Mouse (Mus musculus): Measurements from ENCODE around the gene Thsd4. TPM values are rescaled to one million over a fixed set of nuclear protein-coding genes. Genes with fewer than 3 reads are reported as not detected.
"Not testable (repeated sequence)": the region's sequence is repeated elsewhere in the genome, so short reads cannot be mapped to it uniquely, and the experiment has no call there.

Gene Thsd4
- total RNA-seq, 2 experiments from 2014 or later, result 21.7 to 24.1 TPM

DNA sequence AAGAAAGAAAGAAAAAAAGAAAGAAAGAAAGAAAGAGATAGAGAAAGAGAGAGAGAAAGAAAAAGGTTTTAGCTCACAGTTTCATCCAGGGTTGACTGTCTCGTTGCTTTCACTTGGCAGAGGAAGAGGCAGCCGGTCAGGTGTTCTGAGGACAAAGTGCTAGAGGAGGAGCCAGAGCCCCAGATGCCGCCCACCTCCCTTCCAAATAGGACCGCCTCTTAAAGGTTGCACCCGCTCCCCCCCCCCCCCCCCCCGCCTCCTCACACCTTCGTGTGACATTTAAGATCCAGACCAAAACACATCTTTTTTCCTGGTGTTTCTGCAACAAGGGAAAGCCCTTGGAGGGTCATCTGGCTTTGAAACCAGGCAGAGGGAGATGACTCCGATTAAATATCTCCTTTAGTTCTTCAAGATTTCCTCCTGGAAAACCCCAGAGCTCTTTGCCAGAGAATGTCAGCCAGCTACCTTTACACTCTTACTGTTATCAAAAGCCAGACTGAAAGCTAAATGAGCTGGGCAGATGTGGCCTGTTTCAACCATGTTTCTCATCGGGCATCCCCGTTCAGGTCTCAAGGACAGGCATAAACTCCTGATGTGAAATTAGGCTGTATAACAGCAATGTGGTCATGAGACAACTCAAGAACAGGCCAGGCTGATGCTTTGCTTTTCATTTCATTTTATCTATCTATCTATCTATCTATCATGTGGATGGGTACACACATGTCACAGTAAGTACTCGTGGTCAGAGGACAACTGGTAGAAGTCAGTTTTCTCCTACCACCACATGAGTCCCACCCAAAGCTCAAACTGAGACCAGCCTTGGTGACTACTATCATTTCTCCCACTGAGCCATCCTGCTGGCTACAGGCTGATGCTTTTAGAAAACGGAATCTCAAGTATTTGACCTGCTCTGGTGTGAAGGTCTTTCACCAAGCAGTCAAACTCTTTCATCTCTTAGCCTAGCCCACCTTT, 580.6 kb downstream of the Thsd4 start:
- DNase-seq, result no peak

DNA sequence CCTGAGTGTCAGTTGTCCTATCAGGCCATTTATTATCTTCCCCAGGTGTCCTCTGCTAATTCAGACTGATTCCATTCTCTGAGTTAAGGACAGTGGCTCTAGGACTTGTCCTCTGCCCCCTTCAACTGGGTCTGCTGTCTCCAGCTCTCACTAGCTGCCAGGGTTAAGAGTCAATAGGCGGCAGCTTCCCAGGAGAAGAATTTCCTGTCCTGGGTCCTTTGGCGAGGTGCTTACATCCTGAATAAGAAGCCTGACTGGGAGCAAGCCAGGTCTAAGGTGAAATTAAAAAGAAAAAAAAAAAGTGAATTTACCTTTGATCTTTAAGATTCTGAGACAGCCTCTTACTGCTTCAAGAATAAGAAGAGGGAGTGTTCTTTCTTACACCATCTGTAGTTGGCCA, 582.2 kb downstream of the Thsd4 start:
- no peak for DNase-seq

DNA sequence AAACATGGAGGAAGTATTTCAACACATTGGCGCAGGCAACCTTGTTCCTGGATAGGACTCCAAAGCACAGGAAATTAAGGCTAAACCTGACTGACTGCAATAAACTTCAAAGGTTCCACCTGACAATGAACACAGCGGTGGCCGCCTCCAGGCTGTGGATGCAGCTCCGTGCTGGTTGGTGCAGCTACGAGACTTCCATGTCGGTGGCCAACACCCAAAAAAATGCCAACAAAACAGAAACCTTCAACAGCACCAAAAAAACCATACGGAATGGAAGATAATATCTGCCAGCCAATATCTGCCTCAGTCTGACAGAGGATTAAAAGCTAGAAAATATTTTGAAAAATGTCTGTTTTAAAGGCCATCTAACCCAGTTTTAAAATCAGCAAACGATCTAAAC, 583.3 kb downstream of the Thsd4 start:
- DNase-seq, result no peak

DNA sequence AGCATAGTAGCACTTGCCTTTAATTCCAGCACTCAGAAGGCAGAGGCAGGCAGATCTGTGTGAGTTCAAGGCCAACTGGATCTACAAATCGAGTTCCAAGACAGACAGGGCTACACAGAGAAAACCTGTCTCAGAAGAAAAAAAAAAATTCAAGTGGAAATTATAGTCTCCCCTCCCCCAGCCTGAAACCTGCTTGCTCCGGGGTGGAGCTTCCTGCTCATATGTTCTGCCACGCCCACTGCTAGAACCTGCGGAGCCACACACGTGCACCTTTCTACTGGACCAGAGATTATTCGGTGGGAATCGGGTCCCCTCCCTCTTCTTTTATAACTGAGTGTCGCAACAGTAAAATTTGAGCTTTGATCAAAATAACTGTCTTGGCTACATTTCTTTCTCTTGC, 586.0 kb downstream of the Thsd4 start:
- not testable (repeated sequence) for DNase-seq

- no peak for DNase-seq
These were observed 591.6 kb downstream of the Thsd4 start for GRCm38 (mm10) chr9:59930248-59930647.

Other genes starting within 250 kb of the Thsd4 start
- 1 to 10 TPM; 9.4 to 9.5 TPM for gene Lrrc49, start 166.1 kb upstream of the Thsd4 start, total RNA-seq (2021)
- 1 to 10 TPM in 1 of 2 experiments, under 1 TPM in 1; 0.95 to 1.3 TPM for gene Larp6, start 190.9 kb upstream of the Thsd4 start, total RNA-seq (2021)